Mouse (Mus musculus) myocyte (in vitro differentiated cells): ENCODE measurements around the gene Nek9. TPM values are rescaled to one million over a fixed set of nuclear protein-coding genes. Genes with fewer than 3 reads are reported as not detected.

Experiments used
- H3K27me3 ChIP-seq: one replicate; pipeline ENCODE4 v1.6.1; 2011; ENCODE audit not compliant: control insufficient read depth, insufficient read depth, insufficient read length
- H3K36me3 ChIP-seq: one replicate; pipeline ENCODE4 v1.6.1; 2011; ENCODE audit not compliant: control insufficient read depth, insufficient read depth
- H3K4me2 ChIP-seq: one replicate; pipeline ENCODE4 v1.6.1; 2011; ENCODE audit warnings: low read depth, control low read depth
- H3K4me3 ChIP-seq: one replicate; pipeline ENCODE4 v1.5.1; 2011; ENCODE audit warnings: mild to moderate bottlenecking, control low read depth, moderate library complexity
- H3K79me2 ChIP-seq: one replicate; pipeline ENCODE4 v1.6.1; 2011; ENCODE audit not compliant: control insufficient read depth, insufficient read depth
- H3ac ChIP-seq: one replicate; pipeline ENCODE4 v1.6.1; 2011; ENCODE audit not compliant: control insufficient read depth, insufficient read length
- CEBPB ChIP-seq: IDR thresholded peaks from 2 replicates; pipeline ENCODE4 v1.6.1; 2011; ENCODE audit warnings: mild to moderate bottlenecking, moderate library complexity; ENCODE audit not compliant: poor library complexity, insufficient read depth, severe bottlenecking
- E2F4 ChIP-seq: IDR thresholded peaks from one replicate; pipeline ENCODE4 v1.6.1; 2011; ENCODE audit warnings: mild to moderate bottlenecking, control low read depth, moderate library complexity; ENCODE audit not compliant: insufficient read depth
- MAX ChIP-seq: IDR thresholded peaks from one replicate; pipeline ENCODE4 v1.6.1; 2011; ENCODE audit warnings: low read depth, mild to moderate bottlenecking, control low read depth
- MYOD1 ChIP-seq, 3 experiments: IDR thresholded peaks; one replicate each; pipeline ENCODE4 v1.6.1; 2011; ENCODE audit warnings: control low read depth in 2 of 3, low read depth in 2 of 3, mild to moderate bottlenecking in 2 of 3, moderate library complexity in 1 of 3; ENCODE audit not compliant: insufficient read length in 2 of 3, control insufficient read depth in 1 of 3
- MYOG ChIP-seq, 3 experiments: IDR thresholded peaks; one replicate each; pipeline ENCODE4 v1.6.1; 2011; ENCODE audit warnings: control low read depth in 2 of 3, low read depth in 2 of 3, mild to moderate bottlenecking in 2 of 3; ENCODE audit not compliant: insufficient read length in 2 of 3, control insufficient read depth in 1 of 3, insufficient read depth in 1 of 3
- POLR2A ChIP-seq: IDR thresholded peaks from one replicate; pipeline ENCODE4 v1.6.1; 2011; ENCODE audit warnings: low read depth, mild to moderate bottlenecking, control low read depth, moderate library complexity; ENCODE audit not compliant: insufficient read length
- POLR2AphosphoS2 ChIP-seq: IDR thresholded peaks from one replicate; pipeline ENCODE4 v1.6.1; 2011; ENCODE audit warnings: low read depth, control low read depth; ENCODE audit not compliant: insufficient read length
- REST ChIP-seq: IDR thresholded peaks from one replicate; pipeline ENCODE4 v1.6.1; 2011; ENCODE audit warnings: mild to moderate bottlenecking, control low read depth, moderate library complexity; ENCODE audit not compliant: insufficient read depth, insufficient read length
- SRF ChIP-seq: IDR thresholded peaks from one replicate; pipeline ENCODE4 v1.6.1; 2011; ENCODE audit warnings: low read depth; ENCODE audit not compliant: control insufficient read depth, insufficient read length
- TCF12 ChIP-seq: IDR thresholded peaks from one replicate; pipeline ENCODE4 v1.6.1; 2011; ENCODE audit warnings: mild to moderate bottlenecking, control low read depth; ENCODE audit not compliant: poor library complexity, insufficient read depth, severe bottlenecking
- TCF3 ChIP-seq: IDR thresholded peaks from one replicate; pipeline ENCODE4 v1.6.1; 2011; ENCODE audit warnings: low read depth, control low read depth; ENCODE audit not compliant: insufficient read length
- USF1 ChIP-seq: IDR thresholded peaks from one replicate; pipeline ENCODE4 v1.6.1; 2011; ENCODE audit warnings: low read depth, mild to moderate bottlenecking, control low read depth, moderate library complexity
- polyA plus RNA-seq: library from polyadenylated mRNA; unstranded; fragments of >200 nt; fragmentation: generic; extraction: Trizol; gene quantifications from one replicate; pipeline ENCODE4 v1.2.1, GENCODE M21; 2012; ENCODE audit warnings: missing spikeins

The Nek9 gene
- polyA plus RNA-seq, 1 experiment, result 40.4 TPM

DNA sequence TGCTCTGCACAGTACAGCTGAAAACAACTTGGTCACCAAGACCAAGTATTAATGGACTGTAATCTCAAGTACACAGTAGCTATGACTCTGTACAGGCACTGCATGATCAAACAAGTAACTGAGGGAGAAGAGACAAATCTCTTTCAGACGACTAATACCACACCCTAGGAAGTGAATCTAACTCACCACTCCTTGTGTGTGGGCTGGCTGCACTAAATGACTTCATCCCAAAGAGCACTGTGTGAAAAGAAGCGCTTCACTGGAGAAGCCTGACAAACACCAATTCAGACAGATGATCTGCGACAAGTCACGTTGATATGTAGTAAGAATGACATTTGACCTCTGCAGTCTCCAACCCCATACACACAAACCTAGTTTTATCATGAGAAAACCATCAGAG is 23.3 kb upstream of the Nek9 start:
- Histone ChIP-seq H3K4me2 (peak overlapping the region; percentile 42), H3ac (no peak overlapping the region), H3K4me3 (no peak overlapping the region), H3K27me3 (no peaks in the 10 kb centered on the region), H3K36me3 (no peaks in the 10 kb centered on the region), H3K79me2 (peaks cover 100% of the 10 kb centered on the region)
- TF ChIP-seq TCF3 (no peak), SRF (no peak), REST (no peak), USF1 (no peak), POLR2A (no peak), MYOG (IDR thresholded peaks at IDR 0.05; ENCODE audit: control insufficient read depth in 1 of 3, insufficient read depth in 1 of 3, insufficient read length in 2 of 3, low read depth in 2 of 3) (no peak), TCF12 (no peak), E2F4 (no peak), MAX (no peak), CEBPB (no peak), MYOD1 (IDR thresholded peaks at IDR 0.05; ENCODE audit: control insufficient read depth in 1 of 3, insufficient read length in 2 of 3, low read depth in 2 of 3) (no peak), POLR2AphosphoS2 (no peak)

DNA sequence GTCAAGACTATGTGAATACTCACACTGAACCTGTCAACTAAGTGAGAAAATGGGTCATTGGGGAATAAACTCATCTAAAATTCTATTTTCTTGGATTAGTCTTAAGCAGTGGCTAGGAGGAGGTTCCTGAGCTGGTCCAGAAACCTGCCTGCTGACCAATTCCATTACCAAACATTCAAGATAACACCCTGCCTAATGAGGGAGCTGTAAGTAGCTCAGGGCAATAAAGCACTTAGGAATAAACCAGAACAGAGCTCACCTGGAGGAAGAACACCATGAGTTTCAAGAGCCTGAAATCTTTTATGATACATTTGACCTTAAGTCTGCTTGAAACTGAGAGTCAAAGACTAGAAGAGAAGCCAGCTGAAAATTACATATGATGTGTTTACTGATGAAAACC is 22.4 kb upstream of the Nek9 start:
- Histone ChIP-seq H3K4me2 (no peak overlapping the region), H3K4me3 (no peak overlapping the region), H3K27me3 (no peaks in the 10 kb centered on the region), H3K36me3 (no peaks in the 10 kb centered on the region), H3ac (no peak overlapping the region), H3K79me2 (peaks cover 100% of the 10 kb centered on the region)
- TF ChIP-seq TCF12 (no peak), MYOG (IDR thresholded peaks at IDR 0.05; ENCODE audit: control insufficient read depth in 1 of 3, insufficient read depth in 1 of 3, insufficient read length in 2 of 3, low read depth in 2 of 3) (no peak), USF1 (no peak), MYOD1 (IDR thresholded peaks at IDR 0.05; ENCODE audit: control insufficient read depth in 1 of 3, insufficient read length in 2 of 3, low read depth in 2 of 3) (no peak), CEBPB (no peak), TCF3 (no peak), POLR2A (no peak), SRF (no peak), MAX (no peak), REST (no peak), POLR2AphosphoS2 (no peak), E2F4 (no peak)

DNA sequence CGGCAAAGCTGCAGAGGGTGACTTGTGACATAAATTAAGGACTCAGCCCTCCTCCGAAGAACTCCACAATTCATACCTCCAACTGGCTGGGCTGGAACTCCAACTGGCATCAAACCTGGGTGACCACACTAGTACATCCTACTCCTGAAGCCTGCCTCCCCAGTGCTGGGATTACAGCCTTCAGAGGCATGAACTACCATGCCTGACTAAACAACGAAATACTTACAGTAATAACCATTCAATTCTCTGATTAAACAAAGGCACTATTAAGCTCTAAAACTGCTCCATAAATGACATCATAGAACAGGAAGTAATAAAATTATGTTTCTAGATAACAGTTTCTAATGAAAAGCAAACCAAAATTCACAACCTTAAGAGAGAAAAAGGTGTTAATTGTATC is 22.0 kb upstream of the Nek9 start:
- Histone ChIP-seq H3K4me3 (no peak overlapping the region), H3K36me3 (no peaks in the 10 kb centered on the region), H3K79me2 (peaks cover 100% of the 10 kb centered on the region), H3ac (no peak overlapping the region), H3K4me2 (no peak overlapping the region), H3K27me3 (no peaks in the 10 kb centered on the region)
- TF ChIP-seq USF1 (no peak), MAX (no peak), POLR2A (no peak), MYOD1 (IDR thresholded peaks at IDR 0.05; ENCODE audit: control insufficient read depth in 1 of 3, insufficient read length in 2 of 3, low read depth in 2 of 3) (no peak), TCF3 (no peak), CEBPB (no peak), MYOG (IDR thresholded peaks at IDR 0.05; ENCODE audit: control insufficient read depth in 1 of 3, insufficient read depth in 1 of 3, insufficient read length in 2 of 3, low read depth in 2 of 3) (no peak), TCF12 (no peak)

DNA sequence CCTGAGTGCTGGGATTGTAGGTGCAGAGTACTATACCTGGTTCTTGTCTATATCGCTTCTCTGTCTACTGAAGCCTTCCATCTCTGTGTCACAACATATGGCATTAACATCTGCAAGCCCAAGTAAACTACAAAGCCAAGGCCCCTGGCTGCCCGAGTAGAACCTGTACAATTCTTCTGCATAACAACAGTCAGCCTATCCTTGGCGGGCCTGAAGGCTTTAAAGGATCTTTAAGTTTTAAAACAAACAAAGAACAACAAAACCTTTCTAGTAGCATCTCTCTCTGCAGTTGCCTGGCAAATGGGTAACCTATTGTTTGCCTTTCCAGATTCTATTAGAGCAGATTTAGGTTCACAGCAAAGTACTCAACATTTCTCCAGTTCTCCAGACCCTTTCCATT is 14.9 kb upstream of the Nek9 start:
- TF ChIP-seq CEBPB, result no peak
- no peak for TF ChIP-seq MYOG (IDR thresholded peaks at IDR 0.05; ENCODE audit: control insufficient read depth in 1 of 3, insufficient read depth in 1 of 3, insufficient read length in 2 of 3, low read depth in 2 of 3)
- no peak for TF ChIP-seq SRF
- no peak for TF ChIP-seq MAX
- no peak for TF ChIP-seq USF1
- TF ChIP-seq POLR2AphosphoS2, result no peak
- no peak for TF ChIP-seq TCF12
- TF ChIP-seq MYOD1 (IDR thresholded peaks at IDR 0.05; ENCODE audit: control insufficient read depth in 1 of 3, insufficient read length in 2 of 3, low read depth in 2 of 3), result no peak
- no peak for TF ChIP-seq REST
- Histone ChIP-seq H3K79me2 (peaks cover 79% of the 10 kb centered on the region), H3K27me3 (no peaks in the 10 kb centered on the region), H3K4me2 (no peak overlapping the region), H3ac (no peak overlapping the region), H3K36me3 (peaks cover 37% of the 10 kb centered on the region), H3K4me3 (no peak overlapping the region)

DNA sequence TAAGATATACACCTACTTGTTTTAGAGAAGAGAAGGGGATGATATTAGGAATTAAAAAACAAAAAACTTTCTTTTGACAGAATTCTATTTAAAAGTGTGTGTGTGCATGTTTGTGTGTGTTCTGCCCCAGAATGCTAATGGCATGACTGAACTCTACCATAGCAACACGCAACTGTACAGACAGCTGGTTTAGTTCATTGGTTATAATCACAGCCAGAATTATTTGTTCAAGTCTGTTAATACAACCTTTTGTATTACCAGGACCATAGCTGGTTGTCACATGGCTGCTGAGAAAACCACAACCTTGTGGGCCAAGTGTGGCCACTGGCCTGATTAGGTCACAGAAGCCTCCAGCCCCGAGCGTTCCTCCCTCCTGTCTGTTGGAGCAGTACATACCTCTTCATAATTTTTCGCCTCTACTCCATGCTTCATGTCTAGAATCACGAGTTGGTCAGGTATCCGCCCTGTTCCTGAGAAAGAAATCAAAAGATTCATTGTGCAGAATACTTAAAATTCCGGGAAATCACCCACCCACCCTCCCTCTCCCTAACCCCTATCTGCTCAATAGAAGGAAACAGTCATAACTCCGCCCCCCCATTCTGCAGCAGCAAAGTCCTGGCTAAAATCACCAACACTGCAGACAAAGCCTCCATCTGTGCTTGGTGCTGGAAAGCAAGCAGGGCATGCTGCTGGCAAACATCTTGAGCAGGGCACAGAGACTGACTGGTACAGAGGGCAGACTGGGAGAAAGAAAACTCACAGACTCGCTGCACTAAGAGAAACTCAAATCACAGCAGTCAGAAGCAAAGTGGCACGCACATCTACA is 11.5 kb upstream of the Nek9 start:
- H3ac ChIP-seq, result no peak overlapping the region
- H3K27me3 ChIP-seq, result no peaks in the 10 kb centered on the region
- H3K36me3 ChIP-seq, result peaks cover 37% of the 10 kb centered on the region
- TF ChIP-seq MYOG (IDR thresholded peaks at IDR 0.05; ENCODE audit: control insufficient read depth in 1 of 3, insufficient read depth in 1 of 3, insufficient read length in 2 of 3, low read depth in 2 of 3) (no peak), SRF (no peak), REST (no peak), CEBPB (no peak), E2F4 (no peak), TCF3 (no peak), MAX (no peak), USF1 (no peak), MYOD1 (IDR thresholded peaks at IDR 0.05; ENCODE audit: control insufficient read depth in 1 of 3, insufficient read length in 2 of 3, low read depth in 2 of 3) (no peak), TCF12 (no peak), POLR2AphosphoS2 (no peak), POLR2A (no peak)
- no peak overlapping the region for H3K4me2 ChIP-seq
- H3K4me3 ChIP-seq, result no peak overlapping the region
- H3K79me2 ChIP-seq, result peaks cover 50% of the 10 kb centered on the region
